In the genomic region with DNA sequence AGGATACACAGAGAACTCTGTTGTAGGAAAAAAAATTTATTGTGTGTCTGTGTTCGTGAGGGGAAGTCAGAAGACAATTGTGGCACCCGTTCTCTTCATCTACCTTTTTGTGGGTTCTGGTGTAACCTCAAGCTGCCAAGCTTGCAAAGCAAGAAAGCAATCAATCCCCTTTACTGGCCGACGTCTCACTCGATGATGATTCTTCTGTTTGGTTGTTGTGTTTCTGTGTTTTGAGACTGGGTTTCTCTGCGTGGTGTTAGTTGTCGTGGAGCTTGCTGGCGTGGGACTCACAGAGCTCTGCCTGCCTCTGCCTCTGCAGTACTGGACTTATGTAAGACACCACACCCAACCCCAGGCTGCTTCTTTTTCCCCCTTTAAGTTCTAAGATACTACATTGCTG, we compare ENCODE assay signal across 24 mouse cellular contexts. TPM values are rescaled to one million over a fixed set of nuclear protein-coding genes. Genes with fewer than 3 reads are reported as not detected.
DNase-seq lines count a peak whose midpoint lies in the region; TF ChIP-seq lines count a peak whose summit lies in the region.
"Had no signal": no experiment of that assay in that cellular context is flagged by ENCODE, and none has a peak within 500 bp of the region (broad histone marks: within the 10 kb centered on the region; RNA-seq: fewer than 3 reads in every experiment).

No protein-coding gene starts in this region.

- H3K27me3 ChIP-seq in small intestine, adult 2 months (ENCODE audit: control insufficient read depth, insufficient read depth, low read length) = no peaks in the 10 kb centered on the region
- H3K27me3 ChIP-seq: CH12.LX; embryonic facial prominence, embryonic 13.5 days; hindbrain, embryonic 12.5 days; liver, embryonic 13.5 days; megakaryocyte, embryonic 14.5 days; neural tube, embryonic 15.5 days had no signal

- no peak overlapping the region for H3K4me3 ChIP-seq in bone marrow, adult 2 months (replicated peaks; ENCODE audit: control insufficient read depth, low read depth, low read length)
- no peak overlapping the region for H3K4me3 ChIP-seq in small intestine, adult 2 months (ENCODE audit: low read depth, low read length)
- H3K4me3 ChIP-seq: embryonic facial prominence, embryonic 13.5 days; hindbrain, embryonic 12.5 days; limb, embryonic 10.5 days; liver, embryonic 13.5 days; megakaryocyte, embryonic 14.5 days; myocyte; neural tube, embryonic 15.5 days had no signal

- no peak for TF ChIP-seq CTCF in bone marrow, adult 2 months (IDR thresholded peaks at IDR 0.05; ENCODE audit: control insufficient read depth, insufficient read depth, low read length)
- no peak for TF ChIP-seq CTCF in small intestine, adult 2 months (IDR thresholded peaks at IDR 0.05; ENCODE audit: extremely low read depth, insufficient read length, insufficient replicate concordance, low read depth, low read length)

- WGBS in bone marrow, adult 2 months = 27% methylated on average over 8 of the region's 8 CpGs
- 83% methylated on average over 8 of the region's 8 CpGs for WGBS in small intestine, adult 2 months

- DNase-seq in CD4-positive helper T cell, adult 2 months (ENCODE audit: low read depth, low spot score) = peak; percentile 80
- DNase-seq in CD4-positive, CD25-positive, alpha-beta regulatory T cell, adult 2 months (ENCODE audit: low read depth, low spot score) = peak; percentile 60
- no peak for DNase-seq in frontal cortex, postnatal 10 days (ENCODE audit: low spot score in 2 of 2)
- no peak for DNase-seq in right cerebral cortex, postnatal 4 days
- DNase-seq in right cerebral cortex, postnatal 14 days = no peak
- DNase-seq: adrenal gland, adult 2 months; cerebellum, postnatal 10 days; heart, postnatal 10 days; kidney, adult 8-10 months; kidney, postnatal 4 days; layer of hippocampus, adult 9-11 months; liver, embryonic 13.5 days; lung, postnatal 10 days; midbrain, embryonic 14.5 days; right cerebral cortex, postnatal 25 days had no signal

- H3K36me3 ChIP-seq in small intestine, adult 2 months (ENCODE audit: control insufficient read depth, insufficient read depth, low read length) = no peaks in the 10 kb centered on the region
- H3K36me3 ChIP-seq: embryonic facial prominence, embryonic 13.5 days; hindbrain, embryonic 12.5 days; limb, embryonic 10.5 days; liver, embryonic 13.5 days; neural tube, embryonic 15.5 days had no signal

- peak overlapping the region; percentile 69 for H3K27ac ChIP-seq in bone marrow, adult 2 months (ENCODE audit: control insufficient read depth, insufficient read depth, low read depth, low read length, poor library complexity)
- peak overlapping the region; percentile 28; the same call in 1 of the 2 replicates for H3K27ac ChIP-seq in small intestine, adult 2 months (ENCODE audit: insufficient read depth, low read depth, low read length)
- H3K27ac ChIP-seq: embryonic facial prominence, embryonic 13.5 days; hindbrain, embryonic 12.5 days; neural tube, embryonic 15.5 days had no signal

- H3K4me1 ChIP-seq in bone marrow, adult 2 months (ENCODE audit: control insufficient read depth, insufficient read depth, low read length) = peaks cover 7% of the 10 kb centered on the region; the same call in 1 of the 2 replicates
- peaks cover 16% of the 10 kb centered on the region; the same call in 1 of the 2 replicates for H3K4me1 ChIP-seq in small intestine, adult 2 months (ENCODE audit: control insufficient read depth, insufficient read depth, insufficient read length, low read length)

- TF ChIP-seq POLR2A in bone marrow, adult 2 months (IDR thresholded peaks at IDR 0.05; ENCODE audit: borderline replicate concordance, control insufficient read depth, low read depth, low read length) = no peak
- TF ChIP-seq POLR2A in small intestine, adult 2 months (IDR thresholded peaks at IDR 0.05; ENCODE audit: low read depth, low read length) = no peak

RNA-seq across cellular contexts. Expression of gene Zmynd8, which starts 24.9 kb away (rescaled TPM):
- polyA plus RNA-seq in bone marrow, adult 2 months (2011; ENCODE audit: insufficient read depth, insufficient read length, low replicate concordance, missing spikeins) = 34.1 and 75.2 TPM in 2 replicates
- 9.7 and 17.4 TPM in 2 replicates for polyA plus RNA-seq in small intestine, adult 2 months (2012; rRNA removed)

Comparison
In these comparisons a context has a peak if more than half of its experiments do, and no peak if none do; other contexts are left out.
1. DNase-seq: peak in CD4-positive helper T cell, adult 2 months (single experiment) and CD4-positive, CD25-positive, alpha-beta regulatory T cell, adult 2 months (single experiment); none in frontal cortex, postnatal 10 days (0 of 2), right cerebral cortex, postnatal 4 days (single experiment) and right cerebral cortex, postnatal 14 days (single experiment).